In genomic region chr2:116068461-116068860, GRCm38 (mm10) we compare ENCODE assay signal across 9 mouse cellular contexts. TPM values are rescaled to one million over a fixed set of nuclear protein-coding genes. Genes with fewer than 3 reads are reported as not detected.
DNase-seq lines count a peak whose midpoint lies in the region; ATAC-seq and TF ChIP-seq lines count a peak whose summit lies in the region.
"Had no signal": no experiment of that assay in that cellular context is flagged by ENCODE, and none has a peak within 500 bp of the region (broad histone marks: within the 10 kb centered on the region; RNA-seq: fewer than 3 reads in every experiment).

No protein-coding gene starts in this region.

- H3K9me3 ChIP-seq in heart, embryonic 15.5 days (replicated peaks) = no peaks in the 10 kb centered on the region
- no peaks in the 10 kb centered on the region for H3K9me3 ChIP-seq in hindbrain, embryonic 13.5 days
- no peaks in the 10 kb centered on the region for H3K9me3 ChIP-seq in midbrain, embryonic 12.5 days

- ATAC-seq in heart, embryonic 15.5 days (replicated peaks; ENCODE audit: insufficient number of reproducible peaks, insufficient read depth, low FRiP score, low read depth) = no peak
- no peak for ATAC-seq in hindbrain, embryonic 13.5 days (ENCODE audit: low FRiP score)
- ATAC-seq in midbrain, embryonic 12.5 days (ENCODE audit: low FRiP score, low read depth) = no peak
- no peak for ATAC-seq in monocyte, adult 5-6 weeks (replicated peaks; ENCODE audit: insufficient number of reproducible peaks, low FRiP score, low TSS enrichment, poor library complexity, severe bottlenecking)

- WGBS in heart, embryonic 15.5 days = 15% methylated on average over 11 of the region's 11 CpGs
- WGBS in hindbrain, embryonic 13.5 days = 2% methylated on average over 11 of the region's 11 CpGs
- 1% methylated on average over 11 of the region's 11 CpGs for WGBS in midbrain, embryonic 12.5 days

- peak overlapping the region; percentile 99 for H3K27ac ChIP-seq in heart, embryonic 15.5 days
- H3K27ac ChIP-seq in cortical plate, adult 2 months (ENCODE audit: insufficient read depth, low read length) = 0 out of 2 replicates have a peak overlapping the region, but pooled peaks have one; percentile 49
- peak overlapping the region; percentile 99 for H3K27ac ChIP-seq in hindbrain, embryonic 13.5 days
- H3K27ac ChIP-seq in midbrain, embryonic 12.5 days (replicated peaks) = peak overlapping the region; percentile 93

- peak overlapping the region; percentile 89 for H3K4me3 ChIP-seq in heart, embryonic 15.5 days
- peak overlapping the region; percentile 78; the same call in 1 of the 2 replicates for H3K4me3 ChIP-seq in cortical plate, adult 2 months (ENCODE audit: insufficient read depth, low read length)
- peak overlapping the region; percentile 83 for H3K4me3 ChIP-seq in hindbrain, embryonic 13.5 days
- peak overlapping the region; percentile 63 for H3K4me3 ChIP-seq in midbrain, embryonic 12.5 days

- DNase-seq in heart, postnatal 4 days = no peak
- no peak for DNase-seq in cerebellum, adult 11-12 months
- DNase-seq in gastrocnemius, postnatal 14 days = no peak
- DNase-seq: lung, adult 18-20 months had no signal

- no peak for TF ChIP-seq POLR2A in cortical plate, adult 2 months (IDR thresholded peaks at IDR 0.05; ENCODE audit: extremely low read depth, insufficient read depth, low read length)

- H3K9ac ChIP-seq in heart, embryonic 15.5 days = peak overlapping the region; percentile 57
- H3K9ac ChIP-seq in hindbrain, embryonic 13.5 days = peak overlapping the region; percentile 92
- peak overlapping the region; percentile 95 for H3K9ac ChIP-seq in midbrain, embryonic 12.5 days (replicated peaks)

- H3K27me3 ChIP-seq in heart, embryonic 15.5 days = peaks cover 6% of the 10 kb centered on the region; the same call in 1 of the 2 replicates
- H3K27me3 ChIP-seq in hindbrain, embryonic 13.5 days = 0 out of 2 replicates have a peak, but pooled peaks cover 4% of the 10 kb centered on the region
- H3K27me3 ChIP-seq in midbrain, embryonic 12.5 days = peaks cover 30% of the 10 kb centered on the region

- TF ChIP-seq CTCF in cortical plate, adult 2 months (IDR thresholded peaks at IDR 0.05; ENCODE audit: extremely low read depth, insufficient read depth, low read length) = no peak

- H3K4me1 ChIP-seq in heart, embryonic 15.5 days (replicated peaks) = peaks cover 23% of the 10 kb centered on the region
- H3K4me1 ChIP-seq in cortical plate, adult 2 months (ENCODE audit: control insufficient read depth, insufficient read depth, low read length) = no peaks in the 10 kb centered on the region
- H3K4me1 ChIP-seq in hindbrain, embryonic 13.5 days (replicated peaks) = peaks cover 36% of the 10 kb centered on the region
- peaks cover 20% of the 10 kb centered on the region for H3K4me1 ChIP-seq in midbrain, embryonic 12.5 days

- H3K36me3 ChIP-seq in heart, embryonic 15.5 days = no peaks in the 10 kb centered on the region
- H3K36me3 ChIP-seq in hindbrain, embryonic 13.5 days = no peaks in the 10 kb centered on the region
- H3K36me3 ChIP-seq in midbrain, embryonic 12.5 days = no peaks in the 10 kb centered on the region

- intact Hi-C loops in gastrocnemius, postnatal 14 days (cut with DNase I; ENCODE audit: low total_unique reads) = loop anchor here (10.0 kb wide), 1 partner anchor 214 kb away; no protein-coding TSS in a partner anchor

- H3K4me2 ChIP-seq in heart, embryonic 15.5 days = peak overlapping the region; percentile 81
- peak overlapping the region; percentile 87 for H3K4me2 ChIP-seq in hindbrain, embryonic 13.5 days
- peak overlapping the region; percentile 81 for H3K4me2 ChIP-seq in midbrain, embryonic 12.5 days (replicated peaks)

RNA-seq across cellular contexts. Expression of gene Meis2, which starts 2.8 kb away (rescaled TPM):
- polyA plus RNA-seq in heart, embryonic 15.5 days (2015; fragmentation: Nextera tagmentation; extraction: Ambion mirVana) = 24.0 and 25.7 TPM in 2 replicates
- 10 to 100 TPM; 33.2 to 36.6 TPM for total RNA-seq in heart, postnatal 4 days (2021)
- polyA plus RNA-seq in cortical plate, adult 2 months (2012; rRNA removed) = 62.9 and 86.1 TPM in 2 replicates
- 139 and 175 TPM in 2 replicates for polyA plus RNA-seq in hindbrain, embryonic 13.5 days (2015; fragmentation: Nextera tagmentation; extraction: Ambion mirVana)
- 76.1 and 92.1 TPM in 2 replicates for polyA plus RNA-seq in midbrain, embryonic 12.5 days (2016; fragmentation: Nextera tagmentation; extraction: Ambion mirVana)
- total RNA-seq in gastrocnemius, postnatal 14 days (2021) = 1 to 10 TPM; 2.6 to 3.2 TPM
- not detected in 3 replicates for total RNA-seq in monocyte, adult 5-6 weeks (2017)

Comparison
In these comparisons a context has a peak if more than half of its experiments do, and no peak if none do; other contexts are left out.
1. H3K27ac ChIP-seq: peak in every context shown above with its lines; median percentile 99 in heart, embryonic 15.5 days; 99 in hindbrain, embryonic 13.5 days; 93 in midbrain, embryonic 12.5 days; 49 in cortical plate, adult 2 months.